Mouse (Mus musculus): ENCODE measurements at regions not wholly inside any gene's neighbourhood (a gene's known extent, or its start where the extent isn't known, plus 50 kb on each side); places are given as distances from the start of the nearest gene placed in this dataset.

DNA sequence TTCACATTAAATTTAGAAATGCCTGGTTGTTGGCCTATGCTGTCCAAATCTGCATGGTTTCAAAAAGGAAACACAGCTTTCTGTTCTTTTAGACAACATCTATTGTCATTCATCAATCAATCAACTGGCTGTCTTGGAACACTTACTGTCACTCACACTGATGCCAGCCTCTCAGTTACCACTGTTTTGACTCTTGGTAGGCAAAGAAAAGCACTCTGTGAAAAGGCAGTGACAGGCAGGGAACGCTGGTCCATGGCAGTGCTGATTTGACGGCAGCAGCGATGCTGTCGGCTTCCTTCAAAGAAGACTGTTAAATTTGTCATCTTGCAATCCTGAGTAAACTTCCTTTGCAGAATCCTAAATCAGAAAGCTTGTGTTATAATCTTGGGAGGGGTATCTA, 68.3 kb upstream of the Trp63 start:
- TF ChIP-seq CTCF (IDR thresholded peaks at IDR 0.05; ENCODE audit: borderline replicate concordance, insufficient read depth, low read length) (no peak), POLR2A (IDR thresholded peaks at IDR 0.05; ENCODE audit: low read depth, low read length) (no peak)
